Mouse (Mus musculus): ENCODE data around the gene Gm29609.
"Not testable (repeated sequence)": the region's sequence is repeated elsewhere in the genome, so short reads cannot be mapped to it uniquely, and the experiment has no call there.

The Gm29609 gene

GRCm38 (mm10) chr5:31179766-31180630 is at the start of gene Gm29609, which contains the start of gene Gtf3c2:
Gene Gm29609, minus strand, starts transcription at chr5:31179911.
Gene Gtf3c2, minus strand, starts transcription at chr5:31180144.
- peak; percentile 97 for DNase-seq (ENCODE audit: low read depth)

GRCm38 (mm10) chr5:31226641-31227040 is 46.9 kb upstream of the Gm29609 start:
- no peak for DNase-seq (ENCODE audit: low read depth)

GRCm38 (mm10) chr5:31222696-31223095 is 43.0 kb upstream of the Gm29609 start:
- no peak for DNase-seq (ENCODE audit: low read depth)

DNA sequence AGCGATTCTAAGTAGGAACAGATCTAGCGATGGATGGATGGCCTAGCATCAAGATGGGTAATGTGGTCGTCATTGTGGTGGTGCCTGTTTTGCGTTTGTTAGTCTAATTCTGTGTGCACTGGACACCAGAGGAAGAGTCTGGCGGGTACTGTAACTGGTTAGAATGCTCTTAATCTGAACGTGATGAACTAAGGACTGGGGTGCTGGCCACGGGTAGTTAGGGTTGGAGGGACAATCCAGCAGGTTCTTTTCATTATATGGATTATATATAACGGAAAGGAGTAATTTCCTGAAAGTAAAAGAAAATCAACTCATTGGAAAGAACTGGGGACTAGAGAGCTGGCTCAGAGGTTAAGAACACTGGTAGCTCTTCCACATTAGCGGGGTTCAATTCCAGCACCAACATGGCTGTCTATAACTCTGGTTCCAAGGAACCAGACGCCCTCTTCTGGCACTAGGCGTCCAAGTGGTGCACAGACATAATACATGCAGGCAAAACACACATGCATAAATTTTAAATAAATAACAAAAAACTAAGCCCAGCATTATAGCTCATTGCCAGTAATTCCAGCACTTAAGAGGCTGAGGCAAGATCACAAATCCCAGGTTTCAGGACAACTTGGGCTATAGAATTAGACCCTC is 41.7 kb upstream of the Gm29609 start:
- peak; percentile 90 for DNase-seq (ENCODE audit: low read depth)

GRCm38 (mm10) chr5:31220448-31221303 is 41.0 kb upstream of the Gm29609 start, which contains the start of gene Ppm1g:
Gene Ppm1g, minus strand, starts transcription at chr5:31220687.
- peak; percentile 96 for DNase-seq (ENCODE audit: low read depth)

GRCm38 (mm10) chr5:31219911-31220447 is 40.3 kb upstream of the Gm29609 start:
- peak; percentile 70 for DNase-seq (ENCODE audit: low read depth)

DNA sequence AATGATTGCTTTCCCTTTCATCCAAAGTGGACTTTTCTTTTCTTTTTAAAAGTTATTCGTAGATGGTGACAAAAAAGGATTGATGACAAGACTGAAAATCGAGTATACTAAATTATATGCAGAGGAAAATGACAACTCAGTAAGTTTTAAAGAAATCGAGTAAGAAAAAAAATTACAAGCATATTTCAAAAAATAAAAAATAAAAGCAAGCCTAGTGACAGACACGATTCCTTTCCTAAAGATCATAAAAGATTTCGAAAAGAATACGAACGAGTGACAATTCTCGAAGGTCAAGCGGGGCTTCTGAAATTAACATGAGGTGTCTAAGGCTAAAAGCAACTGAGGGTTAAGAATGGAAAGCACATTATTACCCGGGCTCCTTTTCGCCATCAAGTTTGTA is 39.8 kb upstream of the Gm29609 start:
- no peak for DNase-seq (ENCODE audit: low read depth)

DNA sequence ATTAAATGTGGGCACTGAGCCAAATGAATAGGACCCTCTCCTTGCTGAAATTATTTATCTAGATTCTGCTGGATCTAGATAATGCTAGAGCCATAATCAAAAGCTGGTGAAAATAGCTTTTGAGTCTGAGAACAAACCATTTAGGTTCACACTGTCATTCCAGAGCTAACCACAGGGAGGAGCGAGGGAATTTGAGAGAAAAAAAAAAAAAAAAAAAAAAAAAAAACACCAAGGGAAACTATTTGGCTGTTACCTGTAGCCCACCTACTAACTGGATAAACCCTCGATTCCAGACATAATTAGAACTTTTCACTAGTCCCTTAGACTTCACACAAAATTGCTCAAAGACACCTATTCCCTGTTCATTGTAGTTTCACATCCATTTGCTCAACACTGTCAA is 39.4 kb upstream of the Gm29609 start:
- peak; percentile 70 for DNase-seq (ENCODE audit: low read depth)

GRCm38 (mm10) chr5:31218294-31218693 is 38.6 kb upstream of the Gm29609 start:
- peak; percentile 83 for DNase-seq (ENCODE audit: low read depth)

DNA sequence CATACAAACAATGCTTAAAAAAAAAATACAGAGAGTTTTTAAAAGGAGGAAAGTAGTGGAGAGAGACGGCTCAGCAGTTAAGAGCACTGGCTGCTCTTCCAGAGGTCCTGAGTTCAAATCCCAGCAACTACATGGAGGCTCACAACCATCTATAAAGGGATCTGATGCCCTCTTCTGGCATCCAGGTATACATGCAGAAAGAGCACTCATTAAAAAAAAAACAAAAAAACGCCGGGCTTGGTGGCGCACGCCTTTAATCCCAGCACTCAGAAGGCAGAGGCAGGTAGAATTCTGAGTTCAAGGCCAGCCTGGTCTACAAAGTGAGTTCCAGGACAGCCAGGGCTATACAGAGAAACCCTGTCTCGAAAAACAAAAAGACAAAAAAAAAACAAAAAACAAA is 36.8 kb upstream of the Gm29609 start:
- not testable (repeated sequence) for DNase-seq (ENCODE audit: low read depth)

DNA sequence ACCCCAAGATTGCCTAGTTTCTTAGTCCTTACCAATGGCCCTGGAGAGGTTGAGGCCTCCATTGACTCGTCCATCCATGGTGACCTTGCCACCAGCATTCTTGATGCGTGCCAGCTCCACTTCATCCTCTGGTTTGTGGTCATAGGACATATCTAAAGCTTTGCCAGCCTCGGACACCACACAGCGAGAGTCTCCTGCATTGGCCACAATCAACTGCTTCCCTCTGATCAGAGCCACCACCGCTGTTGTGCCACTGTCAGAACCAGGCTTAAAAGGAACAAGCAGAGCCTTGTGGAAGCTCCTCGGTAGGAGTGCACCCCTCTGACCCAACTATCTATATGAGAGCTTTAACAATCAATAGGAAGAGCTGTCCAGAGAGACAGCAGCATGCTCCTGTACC is 24.7 kb upstream of the Gm29609 start:
- no peak for DNase-seq (ENCODE audit: low read depth)

GRCm38 (mm10) chr5:31203866-31204265 is 24.2 kb upstream of the Gm29609 start:
- no peak for DNase-seq (ENCODE audit: low read depth)

- DNase-seq (ENCODE audit: low read depth) = no peak
Observed at GRCm38 (mm10) chr5:31202933-31203332, 23.2 kb upstream of the Gm29609 start.

GRCm38 (mm10) chr5:31201742-31202590 is 22.3 kb upstream of the Gm29609 start, which contains the start of gene Zfp513:
Gene Zfp513, minus strand, starts transcription at chr5:31202303.
- DNase-seq (ENCODE audit: low read depth) = peak; percentile 99

GRCm38 (mm10) chr5:31201042-31201741 is 21.5 kb upstream of the Gm29609 start:
- no peak for DNase-seq (ENCODE audit: low read depth)

DNA sequence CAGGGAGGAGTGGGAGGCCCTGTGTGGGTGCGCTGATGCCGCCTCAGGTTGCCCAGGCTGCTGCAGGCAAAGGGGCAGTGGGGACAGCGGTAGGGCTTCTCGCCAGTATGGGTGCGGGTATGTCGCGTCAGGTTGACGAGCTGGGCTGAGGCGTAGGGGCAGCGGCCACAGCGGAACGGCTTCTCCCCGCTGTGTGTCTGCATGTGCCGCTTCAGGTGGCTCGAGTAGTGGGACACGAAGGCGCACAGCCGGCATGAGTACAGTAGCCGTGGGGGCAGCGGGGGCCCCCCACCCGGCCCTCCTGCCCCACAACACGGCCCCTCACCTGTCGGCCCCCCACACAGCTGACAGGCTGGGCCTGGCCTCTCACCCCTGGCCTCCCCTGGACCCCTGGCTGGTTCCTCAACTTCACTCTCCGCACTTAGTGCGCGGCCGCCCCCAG is 20.6 kb upstream of the Gm29609 start:
- DNase-seq (ENCODE audit: low read depth) = no peak

- DNase-seq (ENCODE audit: low read depth) = peak; percentile 40
Observed at GRCm38 (mm10) chr5:31199893-31200292, 20.2 kb upstream of the Gm29609 start.

DNA sequence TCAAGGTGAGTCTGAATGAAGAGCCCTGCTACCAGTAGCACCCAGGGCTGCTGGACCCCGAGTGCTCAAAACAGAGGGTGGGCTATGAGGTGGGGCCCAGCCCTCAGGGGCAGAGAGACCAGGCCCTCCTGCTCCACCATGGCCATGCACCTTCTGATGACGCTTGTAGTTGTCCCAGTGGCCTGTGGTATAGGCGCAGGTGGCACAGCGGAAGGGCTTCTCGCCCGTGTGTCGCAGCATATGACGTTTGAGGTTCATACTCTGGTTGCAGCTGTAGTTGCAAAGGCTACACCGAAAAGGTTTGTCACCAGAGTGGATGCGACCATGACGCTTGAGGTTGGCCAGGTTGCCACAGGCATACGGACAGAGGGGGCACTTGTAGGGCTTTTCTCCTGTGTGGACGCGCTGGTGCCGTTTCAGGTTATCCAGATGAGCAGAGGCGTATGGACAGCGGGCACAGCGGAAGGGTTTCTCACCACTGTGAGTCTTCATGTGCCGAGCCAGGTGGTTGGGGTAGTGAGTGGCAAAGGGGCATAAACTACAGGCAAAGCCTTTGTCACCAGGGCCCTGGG is 19.7 kb upstream of the Gm29609 start:
- no peak for DNase-seq (ENCODE audit: low read depth)

DNA sequence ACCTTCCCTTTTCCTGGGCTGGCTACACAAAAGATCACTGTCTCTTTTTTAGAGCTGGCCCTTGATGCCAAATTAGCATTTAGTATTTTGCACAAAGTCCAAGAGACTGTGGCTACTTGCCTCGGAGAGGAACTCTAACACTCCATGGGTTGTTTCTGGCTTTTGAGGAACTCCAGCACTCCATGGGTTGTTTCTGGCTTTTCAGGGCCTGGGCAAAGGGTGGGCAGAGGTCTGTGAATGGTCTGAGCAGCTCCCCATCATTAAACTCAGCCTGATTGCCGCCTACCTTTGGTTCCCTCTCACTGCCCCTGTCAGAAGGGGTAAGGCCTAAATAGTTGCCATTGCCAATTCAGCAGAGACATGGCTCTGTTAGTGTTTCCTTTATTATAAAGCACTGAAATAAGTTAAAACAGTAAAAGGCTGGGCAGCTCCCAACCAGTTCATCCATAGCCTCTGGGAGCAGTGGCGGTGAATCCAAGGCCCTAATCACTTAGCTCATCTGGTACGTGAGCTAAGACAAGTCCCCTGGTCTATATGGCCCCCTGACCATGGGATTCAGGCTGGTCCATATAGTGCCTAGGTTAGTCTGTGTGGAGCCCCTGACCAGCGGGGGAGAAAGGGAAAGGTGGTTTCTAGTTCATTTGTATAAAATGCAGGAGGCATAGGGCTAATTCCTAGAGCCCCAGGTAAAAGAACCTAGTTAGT is 19.1 kb upstream of the Gm29609 start:
- no peak for DNase-seq (ENCODE audit: low read depth)

All from 416B (cell line).